Mouse (Mus musculus): ENCODE data around the gene Ubac2.
"Not testable (repeated sequence)": the region's sequence is repeated elsewhere in the genome, so short reads cannot be mapped to it uniquely, and the experiment has no call there.

Gene Ubac2

DNA sequence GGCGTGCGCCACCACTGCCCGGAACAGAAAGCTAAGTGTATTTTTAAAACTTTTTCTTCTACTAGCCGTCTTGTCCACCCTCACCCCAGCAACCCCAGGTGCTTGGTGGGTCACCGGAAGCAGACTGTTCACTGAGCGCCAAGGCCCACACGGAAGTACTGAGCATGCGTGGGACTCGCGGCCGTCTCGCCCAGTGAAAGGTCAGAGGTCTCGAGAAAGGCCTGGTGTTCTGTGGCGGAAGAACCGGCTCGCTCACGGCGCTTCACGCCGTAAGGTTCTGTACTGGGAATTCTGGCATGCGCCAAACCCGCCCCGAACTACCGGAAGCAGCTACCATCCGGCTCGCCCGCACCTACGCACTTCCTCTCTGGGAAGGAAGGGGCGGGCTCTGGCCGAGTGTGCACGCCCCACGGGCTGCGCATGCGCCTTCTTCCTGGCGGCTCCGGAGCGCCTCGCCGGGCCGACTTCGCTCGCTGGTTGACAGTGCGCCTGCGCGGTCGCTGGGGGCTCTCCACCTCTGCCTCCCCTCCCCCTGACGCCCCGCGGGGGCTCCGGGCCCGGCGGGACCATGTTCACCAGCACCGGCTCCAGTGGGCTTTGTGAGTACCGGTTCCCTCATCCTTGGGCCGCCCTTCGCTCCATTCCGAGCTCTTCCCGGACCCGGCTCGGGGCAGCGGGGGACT lies at the start of gene Ubac2:
TSS of gene Ubac2 (plus strand) at position 445 of the 683 bp plus-strand sequence.
- DNase-seq (ENCODE audit: low read depth) = peak; percentile 94

DNA sequence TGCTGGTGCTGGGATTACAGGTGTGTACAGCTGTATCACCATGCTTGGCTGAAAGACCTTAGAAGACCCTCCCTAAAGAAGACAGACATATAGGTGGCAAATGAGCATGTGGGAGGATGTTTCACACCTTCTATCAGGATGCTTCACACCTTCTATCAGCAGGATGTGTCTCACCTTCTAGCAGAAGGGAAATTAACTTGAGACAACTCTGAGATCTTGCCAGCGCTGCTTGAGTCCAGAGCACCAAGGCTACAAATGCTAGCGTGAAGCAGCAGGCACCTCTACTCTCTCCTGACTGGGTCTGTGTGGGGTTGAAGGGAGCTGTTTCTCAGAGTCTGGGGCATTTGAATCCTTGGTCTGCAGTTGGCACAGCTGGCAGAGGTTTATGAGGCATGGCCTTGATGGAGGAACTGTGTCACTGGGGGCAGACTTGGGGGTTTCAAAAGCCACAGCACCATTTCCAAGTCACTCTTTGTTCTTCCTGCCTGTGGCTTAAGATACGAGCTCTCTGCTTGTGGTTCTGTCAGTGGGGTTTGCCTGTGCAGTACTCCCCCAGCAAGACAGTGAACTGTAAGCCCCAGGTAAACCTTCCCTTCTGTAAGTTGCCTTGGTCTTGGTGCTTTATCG lies 48.5 kb upstream of the Ubac2 start:
- no peak for DNase-seq (ENCODE audit: low read depth)

DNA sequence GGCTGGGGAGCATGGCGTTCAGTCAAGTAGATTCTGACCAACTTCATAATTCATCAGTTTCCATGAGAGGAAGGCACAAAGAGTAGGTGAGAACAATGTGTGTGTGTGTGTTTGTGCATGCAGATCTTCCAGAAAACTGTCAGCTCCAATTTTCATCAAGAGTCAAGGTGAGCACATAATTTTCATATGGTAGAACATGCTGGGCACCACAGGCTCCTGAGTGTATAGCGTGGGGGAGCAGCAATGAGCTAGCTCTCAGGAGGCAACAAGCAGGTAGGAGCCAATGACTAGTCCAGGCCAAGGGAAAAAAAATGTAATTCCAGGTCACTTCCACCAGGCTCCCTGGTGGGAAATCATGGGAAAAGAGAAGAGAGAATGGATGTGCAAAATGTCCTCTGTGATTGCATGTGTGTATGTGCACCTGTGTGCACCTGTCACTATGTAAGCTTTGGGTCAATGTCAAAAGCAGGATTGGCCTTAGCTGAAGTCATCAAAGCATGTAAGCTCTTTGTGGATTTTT lies 45.4 kb upstream of the Ubac2 start:
- DNase-seq (ENCODE audit: low read depth) = no peak

DNA sequence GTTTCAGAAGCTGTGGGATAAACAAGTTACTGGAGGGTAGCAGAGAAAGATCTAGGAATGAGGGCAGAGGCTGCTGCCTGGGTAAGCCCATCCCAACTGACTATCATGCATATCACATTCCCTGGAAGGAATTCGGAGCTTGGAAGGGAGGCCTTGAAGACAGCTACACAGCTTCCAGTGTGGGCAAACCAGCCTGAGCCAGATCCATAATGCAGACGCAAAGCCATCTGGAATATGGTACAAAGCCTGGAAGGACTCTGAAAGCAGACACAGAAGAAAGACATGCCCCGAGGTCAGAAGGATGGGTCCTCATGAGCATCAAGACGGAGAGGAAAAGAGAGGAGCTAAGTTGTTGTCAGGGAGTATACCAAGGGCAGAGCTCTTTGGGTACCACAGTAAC lies 40.3 kb upstream of the Ubac2 start:
- no peak for DNase-seq (ENCODE audit: low read depth)

DNA sequence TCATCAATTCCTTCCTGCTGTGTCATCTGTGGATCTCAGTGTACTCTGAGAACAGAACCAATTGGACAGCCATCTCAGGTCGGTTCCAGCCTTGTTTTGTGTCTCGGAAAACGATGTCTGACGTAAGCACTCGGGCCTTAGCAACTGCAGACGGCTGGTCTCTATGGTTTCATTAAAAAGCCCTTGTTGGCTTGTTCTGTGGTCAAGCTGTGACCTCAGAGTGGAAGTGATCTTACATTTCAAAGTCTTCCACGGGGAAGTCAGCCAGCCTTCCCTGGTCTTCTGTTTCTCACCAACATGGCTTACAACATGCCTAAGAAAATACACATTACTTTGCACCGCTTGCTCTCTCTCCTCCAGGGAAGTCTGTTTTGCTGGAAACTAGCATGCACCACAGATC lies 38.2 kb upstream of the Ubac2 start:
- DNase-seq (ENCODE audit: low read depth) = peak; percentile 29

DNA sequence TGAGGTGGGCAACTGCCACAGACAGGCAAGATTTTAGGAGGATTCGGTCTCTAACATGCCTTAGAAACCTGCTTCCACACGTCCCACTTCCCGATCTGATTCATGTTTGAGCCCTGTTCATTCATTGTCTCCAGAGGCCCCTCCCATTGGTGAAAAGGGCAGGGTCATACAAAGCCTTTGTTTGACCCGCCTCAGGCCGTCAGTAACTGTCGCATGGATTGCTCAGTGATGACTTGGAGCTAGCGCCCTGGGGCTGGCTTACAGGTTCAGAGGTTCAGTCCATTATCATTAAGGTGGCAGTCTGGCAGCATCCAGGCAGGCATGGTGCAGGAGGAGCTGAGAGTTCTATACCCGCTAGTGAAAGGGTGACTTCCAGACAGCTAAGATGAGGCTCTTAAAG lies 33.9 kb upstream of the Ubac2 start:
- DNase-seq (ENCODE audit: low read depth) = no peak

DNA sequence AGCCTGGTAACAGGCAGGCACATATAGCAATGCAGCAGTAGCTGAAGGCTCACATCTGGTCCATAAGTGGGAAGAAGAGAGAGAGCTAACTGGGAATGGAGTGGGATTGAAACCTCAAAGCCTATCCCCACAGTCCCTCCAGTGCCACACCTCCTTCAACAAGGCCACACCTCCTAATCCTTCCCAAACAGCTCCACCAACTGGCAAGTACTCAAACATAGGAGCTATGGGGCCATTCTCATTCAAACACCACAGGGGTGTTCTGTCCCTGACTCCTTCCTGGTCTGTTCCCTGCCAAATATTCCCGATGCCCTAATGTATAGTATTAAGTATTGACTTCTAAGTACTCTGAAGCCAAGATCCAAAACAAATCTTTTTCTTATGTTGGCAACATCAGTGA lies 27.2 kb upstream of the Ubac2 start:
- no peak for DNase-seq (ENCODE audit: low read depth)

DNA sequence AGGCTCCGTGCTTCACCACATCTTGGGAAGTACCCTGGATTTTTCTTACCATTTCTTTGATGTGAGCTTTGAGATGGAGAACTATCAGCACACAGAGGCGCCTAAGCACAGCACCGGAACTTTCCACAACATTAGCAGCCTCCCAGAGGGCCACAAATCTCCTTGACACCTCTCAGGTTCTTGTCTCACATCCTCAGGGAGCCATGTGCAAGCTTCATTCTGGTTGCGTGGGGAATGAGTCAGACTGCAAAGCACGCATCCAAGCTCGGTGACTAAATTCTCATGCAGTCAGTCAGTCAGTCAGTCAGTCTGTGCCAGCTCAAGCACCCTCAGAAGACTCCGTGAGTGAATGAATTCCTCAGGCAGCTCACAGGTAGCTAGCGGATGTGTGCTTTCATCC lies 25.9 kb upstream of the Ubac2 start:
- DNase-seq (ENCODE audit: low read depth) = peak; percentile 25

DNA sequence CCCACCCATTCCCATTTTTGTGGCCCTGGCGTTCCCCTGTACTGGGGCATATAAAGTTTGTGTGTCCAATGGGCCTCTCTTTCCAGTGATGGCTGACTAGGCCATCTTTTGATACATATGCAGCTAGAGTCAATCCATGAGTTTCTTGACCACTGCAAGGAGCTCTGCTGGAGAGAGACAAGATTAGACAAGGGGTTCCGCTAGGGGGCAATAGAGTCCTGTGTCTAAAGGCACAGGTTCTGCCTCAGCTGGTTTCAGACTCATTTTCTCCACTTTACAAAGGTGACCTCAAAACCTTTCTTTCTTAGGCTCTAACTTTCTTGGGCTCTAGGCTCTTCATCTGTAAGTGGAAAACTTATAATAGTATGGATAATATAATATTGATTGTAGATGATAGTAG lies 13.3 kb upstream of the Ubac2 start:
- peak; percentile 43 for DNase-seq (ENCODE audit: low read depth)

DNA sequence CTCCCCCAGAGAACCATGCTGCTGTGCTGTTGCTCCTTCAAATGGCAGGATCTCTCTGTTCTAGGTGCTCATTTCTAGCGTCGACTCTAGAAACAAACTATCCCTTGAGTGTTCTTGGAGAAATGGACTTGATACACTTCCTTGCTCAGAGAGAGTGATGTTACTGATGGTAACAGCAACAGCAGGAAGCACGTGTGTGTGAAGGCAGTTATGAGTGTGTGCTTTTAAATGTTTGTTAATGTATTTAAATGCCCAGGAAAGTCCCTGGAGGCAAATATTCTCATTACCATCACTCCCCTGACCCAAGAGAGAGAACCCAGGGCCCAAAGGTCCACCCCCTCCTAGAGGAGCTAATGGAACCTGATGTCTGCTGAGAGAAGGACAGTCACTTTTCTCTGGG lies 11.8 kb upstream of the Ubac2 start:
- no peak for DNase-seq (ENCODE audit: low read depth)

DNA sequence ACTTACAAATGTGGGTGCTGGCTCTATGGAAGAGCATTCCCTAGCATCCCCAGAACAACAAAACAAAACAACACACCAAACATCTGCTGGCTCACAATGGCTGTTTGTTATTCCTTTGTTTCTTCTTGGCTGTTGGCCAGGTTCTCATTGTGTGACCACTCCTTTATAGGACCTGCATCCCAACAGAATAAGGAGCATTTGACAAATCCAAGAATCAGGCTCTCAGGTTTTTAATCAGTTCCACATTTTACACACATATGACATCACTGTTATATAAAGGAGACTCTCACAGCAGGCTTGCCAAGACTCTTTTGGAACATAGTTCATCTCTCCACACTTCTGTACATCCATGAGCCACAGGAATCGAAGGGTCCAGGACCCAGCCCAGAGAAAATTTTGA lies 9.3 kb upstream of the Ubac2 start:
- no peak for DNase-seq (ENCODE audit: low read depth)

DNA sequence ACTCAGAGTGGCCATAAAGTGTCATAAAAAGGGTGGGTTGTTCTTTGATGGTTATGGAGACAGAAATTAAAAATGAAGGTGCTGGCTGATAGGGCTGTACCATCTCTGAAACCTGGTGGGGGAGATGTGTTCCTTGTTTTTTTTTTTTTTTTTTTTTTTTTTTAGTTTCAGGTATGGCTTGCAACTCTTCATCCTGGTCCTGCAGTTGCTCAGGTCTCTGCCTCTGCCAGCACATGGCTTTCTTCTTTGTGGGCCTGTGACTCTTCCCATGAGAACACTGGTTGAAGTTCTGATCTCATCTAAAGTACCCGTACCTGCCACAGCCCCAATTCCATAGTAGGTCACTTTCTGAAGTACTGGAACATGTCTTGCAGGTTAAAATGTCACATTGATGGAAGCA lies 5.7 kb upstream of the Ubac2 start:
- no peak for DNase-seq (ENCODE audit: low read depth)

DNA sequence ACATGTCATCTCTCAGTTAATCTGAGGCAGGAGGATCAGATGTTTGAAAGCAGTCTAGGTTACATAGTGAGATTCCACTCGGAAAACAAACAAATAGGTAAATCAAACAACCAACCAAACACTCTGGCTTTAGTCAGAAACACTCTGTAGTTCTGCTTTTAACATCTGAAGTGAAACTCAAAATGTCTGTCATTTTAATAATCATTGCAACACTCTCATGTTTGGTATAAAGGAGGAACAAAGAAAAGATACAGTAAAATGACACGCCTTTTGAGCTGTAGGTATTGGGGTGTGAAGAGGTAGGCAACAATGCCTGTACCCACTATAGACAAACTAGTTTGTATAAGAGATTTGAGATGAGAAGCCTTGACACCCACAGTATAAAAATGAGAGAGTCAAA lies 5.2 kb upstream of the Ubac2 start:
- DNase-seq (ENCODE audit: low read depth) = no peak

DNA sequence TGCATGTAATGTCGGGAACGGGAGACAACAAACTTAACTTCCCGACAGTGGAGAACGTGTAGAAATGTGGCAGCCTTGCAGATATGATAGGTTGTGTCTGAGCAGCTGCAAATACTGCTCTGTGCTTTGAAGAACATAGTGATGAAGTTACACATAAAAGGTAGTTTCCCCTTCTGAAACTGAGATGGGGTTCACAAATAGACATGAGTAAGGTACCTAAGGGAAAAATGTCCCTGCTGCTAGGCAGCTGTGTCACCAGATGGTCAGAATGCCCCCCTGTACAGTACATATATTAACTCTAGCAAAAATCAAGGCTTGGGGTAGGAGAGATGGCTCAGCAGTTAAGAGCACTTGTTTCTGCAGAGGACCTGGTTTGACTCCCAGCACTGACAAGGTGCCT lies 4.8 kb upstream of the Ubac2 start:
- DNase-seq (ENCODE audit: low read depth) = no peak

DNA sequence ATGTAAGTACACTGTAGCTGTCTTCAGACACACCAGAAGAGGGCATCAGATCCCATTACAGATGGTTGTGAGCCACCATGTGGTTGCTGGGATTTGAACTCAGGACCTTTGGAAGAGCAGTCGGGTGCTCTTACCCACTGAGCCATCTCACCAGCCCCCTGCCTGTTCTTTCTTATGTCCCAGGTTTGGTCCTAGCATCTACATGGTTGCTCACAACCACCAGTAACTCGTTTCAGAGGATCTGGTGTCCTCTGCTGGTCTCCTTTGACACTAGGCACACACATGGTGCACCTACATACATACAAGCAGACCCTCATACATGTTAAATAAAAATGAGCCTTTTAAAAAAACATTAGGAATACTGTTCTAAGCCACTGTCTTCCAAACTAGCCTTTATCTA lies 2.2 kb upstream of the Ubac2 start:
- DNase-seq (ENCODE audit: low read depth) = not testable (repeated sequence)

DNA sequence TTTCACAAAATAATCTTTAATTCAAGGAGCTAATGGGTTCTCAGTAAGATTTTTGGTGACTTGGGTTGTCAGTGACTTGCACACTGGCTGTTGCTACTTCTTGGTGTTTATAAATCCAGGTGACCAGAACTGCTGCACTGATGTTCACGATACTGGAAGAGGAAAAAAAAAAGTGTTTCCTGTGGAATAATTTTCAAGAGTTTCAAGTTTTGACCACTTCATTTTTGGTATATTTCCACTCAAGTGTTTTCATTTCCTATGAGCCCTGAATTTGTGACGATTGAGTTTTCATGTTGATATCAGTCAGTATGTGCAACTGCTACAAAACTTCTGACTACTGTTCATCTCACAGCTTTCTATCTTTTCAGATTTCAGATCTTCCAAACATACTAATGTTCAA lies 1.6 kb upstream of the Ubac2 start:
- DNase-seq (ENCODE audit: low read depth) = no peak

DNA sequence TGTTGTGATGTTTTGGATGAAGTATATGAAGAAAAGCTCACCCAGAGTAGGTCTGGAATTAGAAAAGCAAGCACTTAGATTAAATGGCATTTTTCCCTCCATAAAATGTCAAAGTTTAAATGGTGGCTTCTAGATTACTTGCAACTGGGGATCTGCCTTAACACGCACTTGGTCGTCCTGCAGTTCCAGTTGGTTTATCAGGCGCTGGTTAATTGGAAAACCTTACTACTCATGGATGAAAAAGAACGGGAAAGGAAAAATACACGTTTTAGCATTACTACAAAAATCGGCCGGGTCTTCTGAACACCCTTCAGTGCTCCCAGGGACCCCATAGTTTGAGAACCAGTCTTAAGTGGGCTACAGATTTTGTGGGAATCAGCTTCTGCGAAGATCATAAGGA lies 780 bp upstream of the Ubac2 start:
- DNase-seq (ENCODE audit: low read depth) = no peak

DNA sequence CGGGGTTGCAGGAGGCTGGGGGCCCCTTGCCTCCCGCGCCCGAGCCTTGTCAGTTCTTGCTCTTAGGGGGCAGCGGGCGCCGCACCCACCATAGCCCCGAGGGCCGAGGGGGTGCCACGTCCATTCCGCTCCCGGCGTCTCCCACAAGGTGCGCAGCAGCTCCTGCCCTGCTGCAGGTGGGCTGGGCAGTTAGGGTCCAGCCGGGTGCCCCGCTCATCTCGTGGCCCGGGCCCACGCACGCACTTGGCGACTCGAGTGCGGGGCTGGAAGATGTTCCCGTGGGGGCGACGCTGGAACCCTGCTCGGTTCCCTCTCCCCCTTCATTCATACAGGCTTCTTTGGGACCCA lies 413 bp downstream of the Ubac2 start:
- no peak for DNase-seq (ENCODE audit: low read depth)

DNA sequence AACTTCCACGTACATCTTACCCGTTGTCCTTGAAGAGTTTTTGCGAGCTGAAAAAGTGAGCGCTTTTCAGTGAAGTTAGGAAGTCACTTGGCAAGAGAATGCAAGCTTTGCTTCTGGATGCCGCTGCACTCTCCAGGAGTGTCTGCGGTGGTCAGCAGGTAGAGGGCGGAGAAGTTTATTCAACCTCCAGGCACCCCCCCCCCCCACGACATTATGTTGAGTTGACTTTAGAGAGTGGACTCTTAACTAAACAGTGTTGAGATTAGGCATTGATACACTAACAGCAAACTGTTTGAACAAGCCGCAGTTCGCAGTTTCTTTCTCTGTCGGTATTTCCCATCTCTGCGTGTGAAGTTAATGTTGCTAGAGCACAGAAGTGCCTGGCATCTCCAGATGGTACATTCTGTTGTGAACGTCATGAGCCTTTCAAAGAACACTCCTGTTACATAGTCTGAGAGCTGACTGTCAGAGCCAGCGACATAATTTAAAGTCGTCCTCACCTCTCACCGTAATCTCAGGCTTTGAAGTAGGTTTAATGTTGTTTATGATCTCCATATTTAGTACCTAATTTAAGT lies 933 bp downstream of the Ubac2 start:
- DNase-seq (ENCODE audit: low read depth) = no peak

DNA sequence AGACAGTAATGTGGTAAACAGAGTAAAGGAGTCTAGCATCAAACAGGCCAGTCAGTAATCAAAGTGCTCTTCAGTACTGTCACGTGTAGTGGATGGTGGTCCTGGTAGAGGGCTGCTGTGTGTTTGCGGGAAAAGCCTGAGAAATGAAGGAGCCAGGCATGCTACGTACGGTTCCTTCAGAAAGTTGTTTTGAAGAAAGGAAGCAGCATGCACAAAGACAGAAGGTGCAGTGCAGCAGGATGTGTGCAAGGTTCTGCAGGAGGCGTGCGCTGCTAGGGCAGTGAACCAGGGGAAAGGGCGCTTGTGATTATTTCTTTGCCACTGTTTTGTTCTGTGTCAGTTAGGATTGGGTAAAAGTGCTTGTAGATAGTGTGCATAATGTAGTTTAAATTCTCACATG lies 2.8 kb downstream of the Ubac2 start:
- DNase-seq (ENCODE audit: low read depth) = no peak

DNA sequence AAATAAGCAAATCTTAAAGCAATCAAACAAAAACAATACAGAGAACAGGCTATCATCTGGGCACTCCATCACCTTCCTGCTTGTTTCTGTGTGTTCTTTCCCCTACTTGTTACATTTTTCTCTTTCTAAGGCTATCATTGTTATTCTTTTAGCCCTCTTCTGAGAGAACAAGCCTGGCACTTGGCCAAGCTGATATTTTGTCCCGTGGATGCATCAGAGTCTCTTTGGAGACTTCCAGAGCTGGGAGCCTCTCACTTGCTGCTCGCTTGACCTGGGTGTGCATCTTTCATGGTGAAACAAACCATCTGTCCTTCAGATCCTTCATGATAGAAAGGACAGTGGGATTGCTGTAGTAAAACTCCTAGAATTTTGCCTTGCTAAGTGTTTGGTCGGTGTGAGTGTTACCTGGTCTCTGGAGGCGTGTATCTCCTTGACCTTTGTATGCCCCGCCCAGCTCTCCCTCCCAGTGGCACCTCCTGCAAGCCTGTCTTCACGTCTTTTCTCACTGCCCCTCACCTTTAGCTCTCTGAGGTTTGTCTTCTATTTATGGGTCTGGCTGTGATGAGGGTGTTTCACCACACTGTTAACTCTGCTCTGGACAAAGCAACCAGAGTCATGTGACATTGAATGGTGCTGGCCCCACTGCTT lies 5.9 kb downstream of the Ubac2 start:
- DNase-seq (ENCODE audit: low read depth) = no peak

DNA sequence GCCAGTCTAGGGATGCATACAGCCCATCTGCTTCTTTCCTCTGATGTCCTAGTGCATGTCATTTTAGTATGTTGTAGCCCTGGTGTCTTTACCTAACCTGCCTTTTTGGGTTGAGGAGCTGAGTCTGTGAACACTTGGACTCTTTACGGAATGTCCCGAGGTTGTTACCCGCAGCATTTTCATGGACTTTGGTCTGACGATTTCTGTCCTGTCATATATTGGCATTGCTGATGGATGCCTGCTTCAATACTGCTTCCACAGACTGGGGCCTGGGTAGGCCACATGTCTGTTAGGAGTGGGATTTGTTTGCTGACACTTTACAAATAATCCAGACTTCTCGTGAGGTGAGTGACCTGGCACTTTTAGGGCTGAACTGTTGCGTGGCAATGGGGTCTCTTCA lies 15.3 kb downstream of the Ubac2 start:
- no peak for DNase-seq (ENCODE audit: low read depth)

DNA sequence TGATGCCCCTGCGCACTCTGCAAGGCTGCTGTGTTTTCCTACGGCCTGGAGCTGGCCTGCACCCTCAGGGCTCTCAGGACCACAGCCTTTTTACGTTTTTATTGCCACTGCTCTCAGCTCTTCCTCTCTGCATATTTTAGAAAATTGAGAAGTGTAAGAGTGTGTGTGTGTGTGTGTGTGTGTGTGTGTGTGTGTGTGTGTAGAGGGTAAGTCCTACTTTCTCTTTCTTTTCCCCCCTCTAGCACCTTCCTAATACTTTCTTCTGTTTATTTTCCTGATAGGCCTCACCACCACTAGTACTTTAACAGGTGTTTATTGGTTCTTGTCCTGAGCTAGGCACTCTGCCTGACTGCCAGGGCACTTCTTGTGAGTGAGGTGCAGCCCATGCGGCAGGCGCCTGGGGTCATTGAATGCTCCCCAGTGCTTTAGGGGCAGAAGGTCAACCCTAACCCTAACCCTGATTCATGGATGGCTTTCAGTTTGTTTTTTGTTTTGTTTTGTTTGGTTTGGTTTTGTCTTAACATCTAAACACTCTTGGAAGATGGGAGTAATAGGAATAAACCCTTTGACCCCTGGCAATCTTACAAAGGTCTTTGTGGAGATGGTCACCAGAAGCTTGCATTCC lies 16.2 kb downstream of the Ubac2 start:
- DNase-seq (ENCODE audit: low read depth) = no peak
